ENCODE assay signal across 19 mouse cellular contexts in genomic region chr1:152273430-152273829, GRCm38 (mm10).
DNase-seq lines count a peak whose midpoint lies in the region; ATAC-seq and TF ChIP-seq lines count a peak whose summit lies in the region.
"Had no signal": no experiment of that assay in that cellular context is flagged by ENCODE, and none has a peak within 500 bp of the region (broad histone marks: within the 10 kb centered on the region; RNA-seq: fewer than 3 reads in every experiment).

No protein-coding gene starts in this region.

- H3K4me2 ChIP-seq in kidney, embryonic 14.5 days (replicated peaks; ENCODE audit: low read depth, low read length): no peak overlapping the region
- no peak overlapping the region for H3K4me2 ChIP-seq in lung, embryonic 16.5 days (ENCODE audit: low read depth, low read length)
- H3K4me2 ChIP-seq in stomach, postnatal 0 days (replicated peaks; ENCODE audit: low read depth): no peak overlapping the region
- H3K4me2 ChIP-seq: forebrain, embryonic 13.5 days; heart, embryonic 15.5 days; hindbrain, embryonic 13.5 days; limb, embryonic 13.5 days; lung, embryonic 15.5 days; midbrain, embryonic 12.5 days had no signal

- H3K27ac ChIP-seq in kidney, embryonic 14.5 days (ENCODE audit: low read depth, low read length): no peak overlapping the region
- no peak overlapping the region for H3K27ac ChIP-seq in lung, embryonic 16.5 days (ENCODE audit: low read length)
- no peak overlapping the region for H3K27ac ChIP-seq in stomach, postnatal 0 days (replicated peaks)
- H3K27ac ChIP-seq: forebrain, embryonic 13.5 days; heart, embryonic 15.5 days; hindbrain, embryonic 13.5 days; limb, embryonic 13.5 days; lung, embryonic 15.5 days; midbrain, embryonic 12.5 days had no signal

- H3K4me1 ChIP-seq in kidney, embryonic 14.5 days (ENCODE audit: control insufficient read depth, insufficient read depth, low read length): no peaks in the 10 kb centered on the region
- no peaks in the 10 kb centered on the region for H3K4me1 ChIP-seq in lung, embryonic 16.5 days (replicated peaks; ENCODE audit: control insufficient read depth, insufficient read depth, low read length)
- no peaks in the 10 kb centered on the region for H3K4me1 ChIP-seq in lung, adult 2 months (ENCODE audit: control insufficient read depth, insufficient read depth, low read length)
- no peaks in the 10 kb centered on the region for H3K4me1 ChIP-seq in stomach, postnatal 0 days (replicated peaks; ENCODE audit: control insufficient read depth, insufficient read depth)
- H3K4me1 ChIP-seq: forebrain, embryonic 13.5 days; heart, embryonic 15.5 days; limb, embryonic 13.5 days; lung, embryonic 15.5 days had no signal

- ATAC-seq in kidney, embryonic 14.5 days (ENCODE audit: low FRiP score, low TSS enrichment): no peak
- peak; percentile 34; the same call in 1 of the 2 replicates for ATAC-seq in lung, embryonic 16.5 days (ENCODE audit: low read depth)
- ATAC-seq in stomach, postnatal 0 days (ENCODE audit: low FRiP score, low TSS enrichment): peak; percentile 26; the same call in 1 of the 2 replicates
- ATAC-seq: forebrain, embryonic 13.5 days had no signal

- DNase-seq in adrenal gland, adult 2 months: peak; percentile 20
- DNase-seq in adrenal gland, adult 8-10 months: no peak
- DNase-seq in kidney, adult 9 months: peak; percentile 59
- no peak for DNase-seq in lung, adult 2 months
- no peak for DNase-seq in stomach, postnatal 0 days (ENCODE audit: low spot score)
- no peak for DNase-seq in layer of hippocampus, postnatal 25 days (ENCODE audit: extremely low spot score in 1 of 2, low spot score in 1 of 2)
- DNase-seq: adrenal gland, postnatal 25 days; cerebellum, adult 8-10 months; cerebellum, postnatal 36 days; gastrocnemius, postnatal 36 days; heart, postnatal 36 days had no signal

- WGBS in kidney, embryonic 14.5 days: 74% methylated on average over 1 of the region's 1 CpGs
- WGBS in lung, embryonic 16.5 days: 28% methylated on average over 1 of the region's 1 CpGs
- WGBS in lung, adult 2 months: 61% methylated on average over 1 of the region's 1 CpGs
- WGBS in stomach, postnatal 0 days: 68% methylated on average over 1 of the region's 1 CpGs

- no peak for TF ChIP-seq EP300 in stomach, postnatal 0 days (optimal IDR thresholded peaks at IDR 0.05)

- H3K9me3 ChIP-seq in kidney, embryonic 14.5 days (ENCODE audit: control insufficient read depth, low read length): no peaks in the 10 kb centered on the region
- H3K9me3 ChIP-seq in lung, embryonic 16.5 days (ENCODE audit: control insufficient read depth, low read length): no peaks in the 10 kb centered on the region
- no peaks in the 10 kb centered on the region for H3K9me3 ChIP-seq in stomach, postnatal 0 days (ENCODE audit: control insufficient read depth, low read length)
- H3K9me3 ChIP-seq: forebrain, embryonic 13.5 days; heart, embryonic 15.5 days; hindbrain, embryonic 13.5 days; limb, embryonic 13.5 days; lung, embryonic 15.5 days; midbrain, embryonic 12.5 days had no signal

- no peak for TF ChIP-seq POLR2A in lung, adult 2 months (IDR thresholded peaks at IDR 0.05; ENCODE audit: borderline replicate concordance, extremely low read depth, low read depth, low read length)

- TF ChIP-seq CTCF in lung, adult 2 months (IDR thresholded peaks at IDR 0.05; ENCODE audit: insufficient read depth, low read length): no peak
- no peak for TF ChIP-seq CTCF in stomach, postnatal 0 days (IDR thresholded peaks at IDR 0.05; ENCODE audit: low read depth)

- no peak overlapping the region for H3K9ac ChIP-seq in kidney, embryonic 14.5 days (ENCODE audit: low read depth, low read length)
- no peak overlapping the region for H3K9ac ChIP-seq in lung, embryonic 16.5 days (ENCODE audit: low read length)
- H3K9ac ChIP-seq in stomach, postnatal 0 days (ENCODE audit: low read length): no peak overlapping the region
- H3K9ac ChIP-seq: forebrain, embryonic 13.5 days; heart, embryonic 15.5 days; hindbrain, embryonic 13.5 days; limb, embryonic 13.5 days; lung, embryonic 15.5 days; midbrain, embryonic 12.5 days had no signal

- no peaks in the 10 kb centered on the region for H3K36me3 ChIP-seq in kidney, embryonic 14.5 days (ENCODE audit: control insufficient read depth, insufficient read depth, low read length)
- no peaks in the 10 kb centered on the region for H3K36me3 ChIP-seq in lung, embryonic 16.5 days (ENCODE audit: control insufficient read depth, insufficient read depth, low read length)
- H3K36me3 ChIP-seq in stomach, postnatal 0 days (ENCODE audit: control insufficient read depth, insufficient read depth, low read length): no peaks in the 10 kb centered on the region
- H3K36me3 ChIP-seq: heart, embryonic 15.5 days; hindbrain, embryonic 13.5 days; limb, embryonic 13.5 days; lung, embryonic 15.5 days; midbrain, embryonic 12.5 days had no signal

- H3K27me3 ChIP-seq in kidney, embryonic 14.5 days (ENCODE audit: control insufficient read depth, insufficient read depth, low read length): no peaks in the 10 kb centered on the region
- H3K27me3 ChIP-seq in lung, embryonic 16.5 days (ENCODE audit: control insufficient read depth, insufficient read depth, low read depth, low read length): no peaks in the 10 kb centered on the region
- H3K27me3 ChIP-seq in stomach, postnatal 0 days (ENCODE audit: control insufficient read depth, insufficient read depth, low read length): no peaks in the 10 kb centered on the region
- H3K27me3 ChIP-seq: forebrain, embryonic 13.5 days; heart, embryonic 15.5 days; hindbrain, embryonic 13.5 days; limb, embryonic 13.5 days; lung, embryonic 15.5 days; midbrain, embryonic 12.5 days had no signal

- no peak overlapping the region for H3K4me3 ChIP-seq in kidney, embryonic 14.5 days (ENCODE audit: low read length)
- H3K4me3 ChIP-seq in lung, embryonic 16.5 days (ENCODE audit: low read length): no peak overlapping the region
- H3K4me3 ChIP-seq in lung, adult 2 months (replicated peaks; ENCODE audit: extremely low read depth, low read depth, low read length): no peak overlapping the region
- no peak overlapping the region for H3K4me3 ChIP-seq in stomach, postnatal 0 days (ENCODE audit: low read depth, low read length)
- H3K4me3 ChIP-seq: forebrain, embryonic 13.5 days; heart, embryonic 15.5 days; hindbrain, embryonic 13.5 days; limb, embryonic 13.5 days; lung, embryonic 15.5 days; midbrain, embryonic 12.5 days had no signal

Comparison
In these comparisons a context has a peak if more than half of its experiments do, and no peak if none do; other contexts are left out.
1. DNase-seq: peak in adrenal gland, adult 2 months (single experiment) and kidney, adult 9 months (single experiment); none in adrenal gland, adult 8-10 months (single experiment), lung, adult 2 months (single experiment), stomach, postnatal 0 days (single experiment) and layer of hippocampus, postnatal 25 days (0 of 2).